Mouse (Mus musculus) midbrain, embryonic 11.5 days (tissue): ENCODE data around the gene Socs3. TPM values are rescaled to one million over a fixed set of nuclear protein-coding genes. Genes with fewer than 3 reads are reported as not detected.

Experiments used
- ATAC-seq: fragments of 200-750 bp; cut with Nextera tagmentation; 2 replicates; pipeline ENCODE4 v1.8.0; 2017; ENCODE audit warnings: moderate TSS enrichment, moderate library complexity; ENCODE audit not compliant: low FRiP score
- DNase-seq: peaks from one replicate; pipeline ENCODE4 v3.0.0; 2015; ENCODE audit warnings: low spot score; ENCODE audit errors: missing footprints
- H3K27ac ChIP-seq: fragments of 300-500 bp; sonication (generic); 2 replicates; pipeline ENCODE4 v1.5.1; 2014; ENCODE audit warnings: low read depth, low read length
- H3K27me3 ChIP-seq: fragments of 300-500 bp; sonication (generic); 2 replicates; pipeline ENCODE4 v1.6.1; 2014; ENCODE audit warnings: mild to moderate bottlenecking, low read length, moderate library complexity, mixed read lengths; ENCODE audit not compliant: control insufficient read depth, insufficient read depth
- H3K36me3 ChIP-seq: fragments of 300-500 bp; sonication (generic); 2 replicates; pipeline ENCODE4 v1.6.1; 2014; ENCODE audit warnings: mild to moderate bottlenecking, low read length, moderate library complexity, mixed read lengths; ENCODE audit not compliant: control insufficient read depth, insufficient read depth
- H3K4me1 ChIP-seq: fragments of 300-500 bp; sonication (generic); 2 replicates; pipeline ENCODE4 v1.6.1; 2014; ENCODE audit warnings: low read length; ENCODE audit not compliant: control insufficient read depth, insufficient read depth
- H3K4me2 ChIP-seq: fragments of 300-500 bp; sonication (generic); 2 replicates; pipeline ENCODE4 v1.6.1; 2014; ENCODE audit warnings: mild to moderate bottlenecking, moderate library complexity
- H3K4me3 ChIP-seq: fragments of 300-500 bp; sonication (generic); 2 replicates; pipeline ENCODE4 v1.5.1; 2014; ENCODE audit warnings: low read depth, low read length
- H3K9ac ChIP-seq: fragments of 300-500 bp; sonication (generic); 2 replicates; pipeline ENCODE4 v1.6.1; 2014; ENCODE audit warnings: low read length
- H3K9me3 ChIP-seq: fragments of 300-500 bp; sonication (generic); 2 replicates; pipeline ENCODE4 v1.6.1; 2016; ENCODE audit warnings: low read length; ENCODE audit not compliant: control insufficient read depth
- WGBS: fragments of 180-500 bp; shearing (Covaris S2); extraction: QIAGEN DNeasy Blood & Tissue Kit; methylation state at CpG from one replicate; pipeline ENCODE4 v1.1.7; 2014; 5-methylcytosine and 5-hydroxymethylcytosine counted together
- polyA plus RNA-seq: library from polyadenylated mRNA; unstranded; fragments of >200 nt; fragmentation: Nextera tagmentation; extraction: Ambion mirVana; gene quantifications from 2 replicates; pipeline ENCODE4 v1.2.1, GENCODE M21; 2014

Gene Socs3
- polyA plus RNA-seq, 1 experiment from 2014 or later, result 5.9 TPM

DNA sequence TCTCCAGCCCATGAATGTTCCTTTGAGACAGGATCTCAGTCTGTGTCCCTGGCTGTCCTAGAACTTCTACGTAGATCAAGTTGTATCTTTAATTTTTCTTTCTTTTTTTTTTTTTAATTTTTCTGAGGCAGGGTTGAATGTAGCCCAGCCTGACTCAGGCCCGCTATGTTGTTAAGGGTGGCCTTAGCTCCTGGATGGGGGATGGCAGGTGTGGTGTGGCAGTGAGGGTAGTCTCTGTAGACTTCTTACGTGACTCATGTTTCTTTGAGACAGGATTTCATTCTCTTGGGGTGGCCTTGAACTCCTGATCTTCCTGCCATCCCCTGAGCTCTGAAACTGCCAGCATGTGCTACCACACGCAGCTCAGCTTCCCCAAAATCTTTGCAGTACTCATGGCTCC is 19.4 kb upstream of the Socs3 start:
- Histone ChIP-seq H3K36me3 (no peaks in the 10 kb centered on the region), H3K9me3 (no peaks in the 10 kb centered on the region), H3K9ac (no peak overlapping the region), H3K27me3 (no peaks in the 10 kb centered on the region), H3K27ac (no peak overlapping the region), H3K4me3 (no peak overlapping the region), H3K4me1 (peaks cover 30% of the 10 kb centered on the region), H3K4me2 (no peak overlapping the region)
- DNase-seq (no peak), ATAC-seq (no peak)
- WGBS, result 90% methylated on average over 4 of the region's 4 CpGs

DNA sequence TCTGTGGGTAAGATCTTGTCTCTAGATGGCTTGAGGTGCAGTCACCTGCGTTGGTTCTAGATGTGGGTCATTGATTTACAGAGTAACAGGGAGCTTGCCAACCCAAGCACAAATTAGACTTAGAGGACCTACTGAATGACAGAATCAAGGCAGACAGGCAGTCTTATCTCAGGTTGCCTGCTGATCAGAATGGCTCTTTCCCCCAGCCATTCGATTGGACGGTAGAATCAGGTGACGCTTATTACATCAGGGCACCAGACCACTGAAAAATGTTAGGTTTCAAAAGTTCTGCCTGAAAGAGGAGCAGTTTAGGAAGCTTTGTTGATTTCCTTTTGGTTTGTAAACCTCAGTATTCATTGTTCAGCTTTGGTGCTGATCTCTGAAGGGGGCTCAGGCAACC is 18.1 kb upstream of the Socs3 start:
- no peak for ATAC-seq

DNA sequence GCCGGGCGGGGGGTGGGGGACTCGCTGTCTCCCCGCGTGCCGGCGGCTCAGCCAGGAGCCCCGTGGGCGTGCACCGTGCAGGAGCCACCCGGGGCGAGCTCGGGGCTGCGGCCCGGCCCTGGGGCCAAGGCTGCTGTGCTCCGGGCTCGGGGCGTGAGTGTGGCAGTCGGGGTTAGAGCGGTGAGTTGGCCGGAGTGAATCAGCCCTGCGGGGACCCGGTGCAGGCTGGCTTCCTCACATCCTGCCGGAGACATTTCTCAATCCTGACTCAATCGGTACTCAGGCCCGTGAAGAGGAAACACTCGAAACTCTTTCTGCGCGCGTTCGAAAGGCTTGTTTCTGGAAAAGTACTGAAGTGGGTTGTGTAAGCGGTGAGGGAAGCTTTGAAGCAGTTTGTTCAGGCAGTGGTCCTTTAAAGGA is 17.2 kb upstream of the Socs3 start:
- H3K9me3 ChIP-seq, result no peaks in the 10 kb centered on the region
- peak overlapping the region; percentile 94 for H3K9ac ChIP-seq
- H3K4me3 ChIP-seq, result peak overlapping the region; percentile 100
- ATAC-seq, result peak; percentile 76
- H3K36me3 ChIP-seq, result no peaks in the 10 kb centered on the region
- H3K27me3 ChIP-seq, result no peaks in the 10 kb centered on the region
- DNase-seq, result no peak
- peak overlapping the region; percentile 11; the same call in 1 of the 2 replicates for H3K27ac ChIP-seq
- H3K4me1 ChIP-seq, result peaks cover 30% of the 10 kb centered on the region
- H3K4me2 ChIP-seq, result peak overlapping the region; percentile 93
- under 1% methylated on average over 32 of the region's 32 CpGs for WGBS

More for the DNA sequence above, 18.1 kb upstream of the Socs3 start:
- H3K9ac ChIP-seq, result no peak overlapping the region
- peaks cover 30% of the 10 kb centered on the region for H3K4me1 ChIP-seq
- 70% methylated on average over 4 of the region's 4 CpGs for WGBS
- H3K9me3 ChIP-seq, result no peaks in the 10 kb centered on the region
- no peak overlapping the region for H3K4me3 ChIP-seq
- no peak overlapping the region for H3K27ac ChIP-seq
- no peaks in the 10 kb centered on the region for H3K36me3 ChIP-seq
- no peaks in the 10 kb centered on the region for H3K27me3 ChIP-seq
- peak overlapping the region; percentile 93 for H3K4me2 ChIP-seq
- DNase-seq, result no peak

DNA sequence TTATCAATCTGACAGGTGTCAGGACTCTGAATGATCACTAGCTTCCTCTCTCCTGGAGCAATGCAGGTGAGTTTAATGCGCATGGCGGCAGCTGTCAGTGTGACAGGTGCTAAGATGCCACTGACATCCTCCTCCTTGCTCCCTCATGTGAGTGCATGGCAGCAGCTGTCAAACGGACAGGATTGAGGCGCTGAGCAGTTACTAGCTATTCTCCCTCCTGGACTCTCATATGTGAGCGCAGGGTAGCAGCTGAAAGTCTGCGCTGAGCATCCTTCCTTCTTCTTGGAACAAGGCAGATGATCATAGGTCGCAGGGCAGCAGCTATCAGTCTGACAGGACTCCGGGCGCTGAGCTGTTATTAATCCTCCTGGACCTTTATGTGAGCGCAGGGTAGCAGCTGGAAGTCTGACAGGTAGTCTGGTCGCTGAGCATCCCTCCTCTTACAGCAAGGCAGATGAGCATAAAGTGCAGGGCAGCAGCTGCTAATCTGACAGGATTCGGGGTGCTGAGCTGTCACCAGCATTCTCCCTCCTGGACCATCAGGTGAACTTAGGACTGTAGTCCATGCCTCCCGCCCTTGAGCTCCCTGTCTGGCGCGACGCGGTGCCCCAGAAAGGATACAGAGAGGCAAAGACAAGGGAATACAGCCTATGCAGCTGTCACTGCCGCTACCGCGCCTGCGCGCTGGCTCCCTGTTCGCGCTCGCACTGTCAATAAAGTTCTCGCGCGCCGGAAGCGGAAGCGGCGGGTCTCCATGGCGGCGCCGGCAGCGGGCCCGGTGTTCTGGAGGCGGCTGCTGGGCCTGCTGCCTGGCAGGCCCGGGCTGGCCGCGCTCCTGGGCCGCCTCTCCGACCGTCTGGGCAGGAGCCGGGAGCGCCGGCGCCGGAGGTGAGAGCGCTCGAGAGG is 16.5 kb upstream of the Socs3 start, which contains the start of gene Pgs1:
Gene Pgs1 (plus strand): TSS at position 167 of the 906 bp plus-strand sequence.
- Histone ChIP-seq H3K9me3 (no peaks in the 10 kb centered on the region), H3K9ac (peak within 1 kb of the TSS; percentile 94), H3K27ac (peak within 1 kb of the TSS; percentile 67; the same call in 1 of the 2 replicates), H3K4me3 (peak within 1 kb of the TSS; percentile 100), H3K27me3 (no peaks in the 10 kb centered on the region), H3K4me1 (peaks cover 25% of the 10 kb centered on the region), H3K4me2 (peak within 1 kb of the TSS; percentile 93), H3K36me3 (no peaks in the 10 kb centered on the region)
- ATAC-seq (peak; percentile 86), DNase-seq (peak; percentile 100)
- 7% methylated on average over 48 of the region's 51 CpGs for WGBS

DNA sequence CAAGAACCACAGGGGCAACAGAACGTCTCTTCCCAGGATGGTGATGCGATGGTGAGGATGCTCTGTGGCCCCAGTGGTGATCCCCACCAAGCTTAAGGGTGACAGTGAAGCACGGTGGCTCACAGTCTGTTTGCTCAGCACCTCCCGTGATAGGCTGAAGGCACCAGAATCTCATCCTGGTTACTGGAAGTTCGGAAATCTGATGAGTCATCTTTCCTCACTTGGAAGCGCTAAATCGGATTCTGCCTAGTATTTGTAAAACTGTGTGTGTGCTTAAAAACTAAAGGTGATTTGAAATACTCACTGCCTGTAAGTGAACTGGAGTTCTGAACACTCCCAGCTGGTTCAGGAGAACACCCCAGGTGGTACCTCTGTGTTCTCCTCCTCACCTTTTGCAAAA is 13.9 kb upstream of the Socs3 start:
- 69% methylated on average over 7 of the region's 7 CpGs for WGBS
- peak; percentile 81 for DNase-seq

DNA sequence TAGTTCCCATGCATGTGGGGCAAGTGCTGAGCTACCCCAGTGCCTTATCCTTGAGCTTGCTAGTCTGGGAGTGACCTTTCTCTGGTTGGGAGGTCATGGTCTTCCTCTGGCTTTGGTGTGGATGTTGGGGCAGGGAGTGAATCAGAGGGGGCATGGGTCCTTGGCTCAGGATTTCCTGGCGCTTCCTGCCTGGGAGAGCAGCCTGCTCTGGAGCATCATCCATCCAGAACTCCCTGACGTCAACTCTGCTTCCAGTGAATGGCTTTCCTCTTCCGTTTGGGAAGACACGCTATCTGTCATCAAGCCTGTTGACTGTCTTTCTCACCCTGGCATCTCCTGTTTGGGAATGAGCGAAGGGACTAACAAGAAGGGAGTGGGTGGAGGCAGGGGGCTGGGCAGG is 12.6 kb upstream of the Socs3 start:
- 81% methylated on average over 5 of the region's 5 CpGs for WGBS
- Histone ChIP-seq H3K9ac (no peak overlapping the region), H3K4me3 (no peak overlapping the region), H3K27me3 (no peaks in the 10 kb centered on the region), H3K4me2 (no peak overlapping the region), H3K36me3 (no peaks in the 10 kb centered on the region), H3K27ac (no peak overlapping the region), H3K9me3 (no peaks in the 10 kb centered on the region), H3K4me1 (peaks cover 7% of the 10 kb centered on the region)
- DNase-seq, result no peak
- ATAC-seq, result no peak

More for the DNA sequence above, 13.9 kb upstream of the Socs3 start:
- H3K4me3 ChIP-seq, result no peak overlapping the region
- H3K27ac ChIP-seq, result no peak overlapping the region
- no peak for ATAC-seq
- no peak overlapping the region for H3K9ac ChIP-seq
- peaks cover 14% of the 10 kb centered on the region for H3K4me1 ChIP-seq
- no peaks in the 10 kb centered on the region for H3K36me3 ChIP-seq
- no peak overlapping the region for H3K4me2 ChIP-seq
- H3K9me3 ChIP-seq, result no peaks in the 10 kb centered on the region
- H3K27me3 ChIP-seq, result no peaks in the 10 kb centered on the region

DNA sequence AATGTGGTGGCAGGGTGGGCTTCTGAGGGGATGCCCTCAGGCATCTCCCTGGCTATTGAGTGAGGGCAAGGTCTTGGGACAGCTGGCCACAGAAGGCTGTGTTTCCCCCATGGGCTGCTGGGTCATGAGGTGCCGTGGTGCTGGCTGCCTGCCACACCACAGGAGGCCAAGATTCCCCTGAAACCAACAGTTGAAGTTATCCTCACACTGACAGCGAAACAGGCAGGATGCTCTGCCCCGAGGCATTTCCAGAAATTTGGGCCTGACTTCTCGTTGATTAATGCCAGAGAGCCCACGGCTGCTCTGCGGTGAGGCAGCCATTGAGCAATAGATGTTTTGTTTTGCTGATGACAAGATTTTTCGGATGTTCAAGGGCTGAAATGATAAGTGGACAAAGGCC is 9.5 kb upstream of the Socs3 start:
- WGBS, result 75% methylated on average over 7 of the region's 7 CpGs
- Histone ChIP-seq H3K4me1 (peaks cover 25% of the 10 kb centered on the region), H3K9ac (no peak overlapping the region), H3K27ac (no peak overlapping the region), H3K9me3 (no peaks in the 10 kb centered on the region), H3K4me2 (no peak overlapping the region), H3K27me3 (no peaks in the 10 kb centered on the region), H3K36me3 (no peaks in the 10 kb centered on the region), H3K4me3 (no peak overlapping the region)
- DNase-seq (no peak), ATAC-seq (no peak)

DNA sequence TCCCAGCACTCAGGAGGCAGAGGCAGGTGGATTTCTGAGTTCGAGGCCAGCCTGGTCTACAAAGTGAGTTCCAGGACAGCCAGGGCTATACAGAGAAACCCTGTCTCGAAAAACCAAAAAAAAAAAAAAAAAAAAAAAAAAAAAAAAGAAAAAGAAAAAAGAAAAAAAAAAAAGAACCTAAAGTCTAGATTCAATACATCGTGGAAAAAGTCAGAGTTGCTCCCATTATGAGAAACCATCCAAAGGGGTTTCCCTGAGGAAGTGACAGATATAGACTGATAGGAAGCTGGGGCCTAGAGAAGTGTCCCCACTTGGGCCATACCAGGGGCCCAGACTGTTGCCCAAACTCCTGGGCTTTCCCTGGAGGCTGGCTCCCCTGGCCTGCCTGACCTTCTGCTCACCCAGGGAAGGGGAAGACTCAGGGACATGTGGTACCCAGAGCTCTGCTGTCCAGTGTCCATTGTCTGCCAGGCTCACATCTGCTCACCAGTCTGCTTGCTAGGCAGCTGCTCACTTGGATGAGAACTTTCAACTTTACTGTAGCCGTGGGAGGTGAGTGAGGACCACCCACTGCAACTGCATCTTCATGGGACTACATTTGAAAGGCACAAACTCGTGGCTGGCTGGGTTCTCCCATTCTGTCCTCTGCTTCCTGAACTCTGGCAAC is 8.0 kb upstream of the Socs3 start:
- no peaks in the 10 kb centered on the region for H3K27me3 ChIP-seq
- H3K9ac ChIP-seq, result no peak overlapping the region
- peaks cover 39% of the 10 kb centered on the region for H3K4me1 ChIP-seq
- H3K36me3 ChIP-seq, result no peaks in the 10 kb centered on the region
- H3K9me3 ChIP-seq, result no peaks in the 10 kb centered on the region
- 69% methylated on average over 4 of the region's 5 CpGs for WGBS
- DNase-seq (no peak), ATAC-seq (no peak)
- no peak overlapping the region for H3K4me2 ChIP-seq
- H3K27ac ChIP-seq, result no peak overlapping the region
- no peak overlapping the region for H3K4me3 ChIP-seq

DNA sequence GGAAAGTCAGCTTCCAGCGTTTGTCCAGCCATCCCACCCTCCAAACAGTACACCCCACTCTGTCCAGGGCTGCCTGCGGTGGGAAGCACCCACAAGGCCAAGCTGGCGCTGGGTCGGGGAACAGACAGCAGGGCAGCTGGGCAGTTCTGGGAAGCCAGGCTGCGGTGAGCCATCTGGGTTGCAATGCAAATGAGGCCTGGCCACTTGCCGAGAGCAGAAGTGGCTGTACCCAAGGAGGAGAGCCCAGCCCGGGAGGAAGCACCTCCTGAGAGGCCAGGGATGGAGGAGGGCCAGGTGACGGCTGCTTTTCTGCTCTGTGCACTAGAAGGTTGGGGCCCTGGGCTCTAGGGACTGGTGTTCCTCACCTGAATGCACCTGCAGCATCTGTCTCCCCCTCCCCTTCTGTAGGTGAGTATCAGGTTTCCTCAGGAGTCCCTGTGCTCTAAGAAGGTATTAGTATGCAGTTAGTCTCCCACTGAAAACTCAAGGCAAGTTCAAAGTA is 6.3 kb upstream of the Socs3 start:
- peaks cover 40% of the 10 kb centered on the region for H3K4me1 ChIP-seq
- ATAC-seq, result peak; percentile 63
- H3K27me3 ChIP-seq, result no peaks in the 10 kb centered on the region; the same call in 1 of the 2 replicates
- no peaks in the 10 kb centered on the region for H3K9me3 ChIP-seq
- H3K4me3 ChIP-seq, result no peak overlapping the region
- H3K36me3 ChIP-seq, result no peaks in the 10 kb centered on the region
- peak overlapping the region; percentile 95 for H3K27ac ChIP-seq
- H3K4me2 ChIP-seq, result peak overlapping the region; percentile 32
- peak; percentile 93 for DNase-seq
- H3K9ac ChIP-seq, result peak overlapping the region; percentile 61
- WGBS, result 2% methylated on average over 8 of the region's 8 CpGs
